Mouse (Mus musculus) bone marrow, adult 2 months (tissue): ENCODE results near the gene Edem1.

Source experiments
- CTCF ChIP-seq: fragments of 200-500 bp; IDR thresholded peaks from 2 replicates; pipeline ENCODE4 v1.5.1; 2011; ENCODE audit warnings: low read length, control low read depth; ENCODE audit not compliant: control insufficient read depth, insufficient read depth
- POLR2A ChIP-seq: fragments of 200-500 bp; IDR thresholded peaks from 2 replicates; pipeline ENCODE4 v1.6.1; 2011; ENCODE audit warnings: low read depth, mild to moderate bottlenecking, control low read depth, low read length, borderline replicate concordance; ENCODE audit not compliant: control insufficient read depth

DNA sequence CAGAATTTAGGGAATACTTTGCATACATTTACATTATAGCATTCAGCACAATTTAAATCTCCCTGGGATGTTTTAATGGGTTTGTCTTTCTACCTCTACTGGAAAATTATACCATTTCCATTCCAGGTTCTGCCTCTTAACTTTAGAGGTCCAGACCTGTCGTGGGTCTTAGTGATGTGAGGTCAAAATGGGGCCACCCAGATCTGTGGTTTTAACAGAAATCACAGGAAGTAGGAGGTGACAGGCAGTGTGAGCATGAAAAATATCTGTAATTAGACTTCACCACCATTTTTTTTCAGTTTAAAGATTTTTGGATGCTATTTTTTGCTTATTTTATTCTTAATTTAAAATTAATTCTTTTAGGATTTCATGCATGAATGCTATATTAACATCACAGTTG lies 78.1 kb downstream of the Edem1 start:
- no peak for TF ChIP-seq CTCF
- TF ChIP-seq POLR2A = no peak
